Mouse (Mus musculus) brain, adult 10 weeks (tissue): Measurements from ENCODE around the gene Cldn1. TPM values are rescaled to one million over a fixed set of nuclear protein-coding genes. Genes with fewer than 3 reads are reported as not detected.

Experiments
- polyA plus RNA-seq: library from polyadenylated mRNA; stranded (reverse); fragments of 350-450 nt; fragmentation: Illumina TruSeq; extraction: RNeasy Lipid Tissue Mini Kit (QIAGEN cat#74804); gene quantifications from one replicate; pipeline ENCODE4 v1.2.3, GENCODE M21; 2015; ENCODE audit warnings: low read depth, low replicate concordance

Cldn1 gene
- polyA plus RNA-seq = 2.7 TPM

DNA sequence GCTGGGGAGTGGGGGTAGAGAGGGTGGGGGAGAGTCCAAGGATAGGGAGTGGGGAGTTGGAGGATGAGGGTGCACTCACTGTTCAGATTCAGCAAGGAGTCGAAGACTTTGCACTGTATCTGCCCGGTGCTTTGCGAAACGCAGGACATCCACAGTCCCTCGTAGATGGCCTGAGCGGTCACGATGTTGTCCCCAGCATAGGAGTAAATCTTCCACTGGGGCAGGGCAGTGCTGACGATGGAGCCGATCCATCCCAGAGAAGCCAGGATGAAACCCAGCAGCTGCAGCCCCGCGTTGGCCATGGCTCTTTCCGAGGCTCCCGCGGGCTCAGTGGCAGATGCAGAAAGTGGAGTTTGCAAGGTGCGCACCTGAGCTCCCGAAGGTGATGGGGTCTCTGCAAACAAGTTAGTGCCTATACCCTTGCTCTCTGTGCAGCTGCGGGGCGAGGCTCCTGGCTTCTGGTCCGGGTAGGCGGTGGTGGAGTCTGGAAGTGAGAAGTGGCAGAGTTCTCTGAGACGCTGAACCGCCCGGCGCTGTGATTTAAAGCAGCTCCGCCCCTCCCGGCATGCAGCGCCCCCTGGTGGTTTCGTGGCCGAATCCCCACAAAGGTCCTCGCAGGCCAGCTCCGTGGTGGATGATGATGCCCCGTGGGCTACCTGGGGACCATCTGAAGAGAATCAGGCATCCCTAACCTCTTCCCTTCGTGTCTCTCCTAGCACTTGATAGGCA is at the start of gene Cldn1:
Gene Cldn1 (minus strand): TSS at position 517 of the 729 bp plus-strand sequence.

Other genes with a start within 250 kb of the Cldn1 start
- gene Cldn16, start 91.3 kb upstream of the Cldn1 start, polyA plus RNA-seq = not detected
- not detected for gene Tmem207, start 154.9 kb upstream of the Cldn1 start, polyA plus RNA-seq
- 32.0 TPM for gene Il1rap, start 209.9 kb upstream of the Cldn1 start, polyA plus RNA-seq